Mouse (Mus musculus): ENCODE measurements around the gene Kcnj13.

DNA sequence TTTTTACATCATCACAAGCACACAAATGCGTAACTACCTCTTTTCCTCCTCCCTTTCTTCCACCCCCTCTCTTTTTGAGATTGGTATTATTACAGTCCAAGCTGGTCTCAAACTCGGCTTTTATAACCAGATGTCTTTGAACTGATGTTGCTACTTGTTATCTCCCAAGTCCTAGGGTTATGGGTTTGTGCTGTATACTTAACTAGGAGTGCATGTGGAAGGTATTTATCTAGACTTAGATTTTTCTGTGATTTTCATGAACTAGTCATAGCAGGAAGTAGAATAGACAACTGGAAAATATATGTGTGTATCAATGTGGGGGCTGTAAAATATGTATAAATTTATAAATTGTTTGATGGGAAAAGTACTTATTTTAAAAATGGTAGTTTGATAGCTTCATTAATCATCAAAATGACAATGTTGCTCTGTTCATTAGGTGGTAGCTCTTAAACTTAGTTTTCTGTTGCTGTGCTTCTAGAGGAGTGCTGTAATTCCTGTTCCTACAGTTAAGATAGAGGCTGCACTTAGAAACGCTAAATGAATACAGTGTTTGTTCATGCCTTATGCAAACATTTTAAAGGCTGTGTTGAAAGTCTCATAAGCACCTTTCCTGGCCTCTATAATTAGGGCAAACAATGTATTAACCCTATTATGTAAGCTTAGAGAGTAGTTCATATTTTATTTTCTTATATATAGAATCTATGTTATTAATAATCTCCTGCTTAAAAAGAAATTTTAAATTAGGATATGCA is 909 bp downstream of the Kcnj13 start:
- no peak for TF ChIP-seq CTCF (conservative IDR thresholded peaks at IDR 0.05; ENCODE audit: insufficient read depth, insufficient read length, low read depth, low read length)
- no peak for TF ChIP-seq POLR2A (IDR thresholded peaks at IDR 0.05; ENCODE audit: low read depth, low read length)

Measured in kidney, adult 2 months (tissue).